Mouse (Mus musculus) CH12.LX (cell line): Measurements from ENCODE around the gene Slc29a4.

Experiments
- EP300 ChIP-seq: IDR thresholded peaks from 2 replicates; pipeline ENCODE4 v1.6.1; 2011; ENCODE audit warnings: low read length, improper control_type of control experiment
- KAT2A ChIP-seq: IDR thresholded peaks from 2 replicates; pipeline ENCODE4 v1.6.1; 2012; ENCODE audit warnings: low read length, improper control_type of control experiment, inconsistent platforms; ENCODE audit not compliant: insufficient replicate concordance

- TF ChIP-seq KAT2A (no peak), EP300 (no peak)
These were observed 2.5 kb downstream of the Slc29a4 start for GRCm38 (mm10) chr5:142694627-142695340.
